Mouse (Mus musculus) heart, embryonic 14.5 days (tissue): ENCODE measurements around the gene Oca2. TPM values are rescaled to one million over a fixed set of nuclear protein-coding genes. Genes with fewer than 3 reads are reported as not detected.

ENCODE experiments used
- ATAC-seq: fragments of 200-750 bp; cut with Nextera tagmentation; 2 replicates; pipeline ENCODE4 v1.8.0; 2017; ENCODE audit warnings: low read depth, moderate TSS enrichment; ENCODE audit not compliant: insufficient number of reproducible peaks, insufficient read depth, low FRiP score
- H3K27ac ChIP-seq, 2 experiments: fragments of 200-500 bp in 1 of 2; fragments of 300-500 bp in 1 of 2; sonication (generic) in 1 of 2; replicated peaks in 1 of 2; 2 replicates each; pipeline ENCODE4 v1.5.1; 2012 to 2014; ENCODE audit warnings: low read depth in 2 of 2, low read length in 2 of 2, control low read depth in 1 of 2, mild to moderate bottlenecking in 1 of 2, mixed read lengths in 1 of 2; ENCODE audit not compliant: control insufficient read depth in 1 of 2, insufficient read depth in 1 of 2
- H3K27me3 ChIP-seq: fragments of 300-500 bp; sonication (generic); 2 replicates; pipeline ENCODE4 v1.6.1; 2014; ENCODE audit warnings: mild to moderate bottlenecking, low read length, control low read depth; ENCODE audit not compliant: control insufficient read depth, insufficient read depth
- H3K36me3 ChIP-seq: fragments of 300-500 bp; sonication (generic); 2 replicates; pipeline ENCODE4 v1.6.1; 2014; ENCODE audit warnings: mild to moderate bottlenecking, control low read depth, low read length, mixed read lengths; ENCODE audit not compliant: control insufficient read depth, insufficient read depth
- H3K4me1 ChIP-seq, 2 experiments: fragments of 200-500 bp in 1 of 2; fragments of 300-500 bp in 1 of 2; sonication (generic) in 1 of 2; 2 replicates each; pipeline ENCODE4 v1.6.1; 2012 to 2014; ENCODE audit warnings: low read length in 2 of 2, control low read depth in 1 of 2, mixed read lengths in 1 of 2; ENCODE audit not compliant: control insufficient read depth in 2 of 2, insufficient read depth in 2 of 2
- H3K4me2 ChIP-seq: fragments of 300-500 bp; sonication (generic); 2 replicates; pipeline ENCODE4 v1.6.1; 2014; ENCODE audit warnings: mild to moderate bottlenecking, low read length
- H3K4me3 ChIP-seq, 2 experiments: fragments of 200-500 bp in 1 of 2; fragments of 300-500 bp in 1 of 2; sonication (generic) in 1 of 2; 2 replicates each; pipeline ENCODE4 v1.5.1; 2012 to 2014; ENCODE audit warnings: low read length in 2 of 2, mild to moderate bottlenecking in 2 of 2, control low read depth in 1 of 2, low read depth in 1 of 2, moderate library complexity in 1 of 2; ENCODE audit not compliant: control insufficient read depth in 1 of 2, insufficient read depth in 1 of 2
- H3K9ac ChIP-seq: fragments of 300-500 bp; sonication (generic); 2 replicates; pipeline ENCODE4 v1.6.1; 2014; ENCODE audit warnings: mild to moderate bottlenecking, low read length
- H3K9me3 ChIP-seq: fragments of 300-500 bp; sonication (generic); 2 replicates; pipeline ENCODE4 v1.6.1; 2016; ENCODE audit warnings: low read length, control low read depth; ENCODE audit not compliant: control insufficient read depth
- WGBS: fragments of 180-500 bp; shearing (Covaris S2); extraction: QIAGEN DNeasy Blood & Tissue Kit; methylation state at CpG from one replicate; pipeline ENCODE4 v1.1.7; 2014; 5-methylcytosine and 5-hydroxymethylcytosine counted together
- polyA plus RNA-seq: library from polyadenylated mRNA; unstranded; fragments of >200 nt; fragmentation: Nextera tagmentation; extraction: Ambion mirVana; gene quantifications from 2 replicates; pipeline ENCODE4 v1.2.1, GENCODE M21; 2014

Gene Oca2
- polyA plus RNA-seq, 1 experiment from 2014 or later = not detected

DNA sequence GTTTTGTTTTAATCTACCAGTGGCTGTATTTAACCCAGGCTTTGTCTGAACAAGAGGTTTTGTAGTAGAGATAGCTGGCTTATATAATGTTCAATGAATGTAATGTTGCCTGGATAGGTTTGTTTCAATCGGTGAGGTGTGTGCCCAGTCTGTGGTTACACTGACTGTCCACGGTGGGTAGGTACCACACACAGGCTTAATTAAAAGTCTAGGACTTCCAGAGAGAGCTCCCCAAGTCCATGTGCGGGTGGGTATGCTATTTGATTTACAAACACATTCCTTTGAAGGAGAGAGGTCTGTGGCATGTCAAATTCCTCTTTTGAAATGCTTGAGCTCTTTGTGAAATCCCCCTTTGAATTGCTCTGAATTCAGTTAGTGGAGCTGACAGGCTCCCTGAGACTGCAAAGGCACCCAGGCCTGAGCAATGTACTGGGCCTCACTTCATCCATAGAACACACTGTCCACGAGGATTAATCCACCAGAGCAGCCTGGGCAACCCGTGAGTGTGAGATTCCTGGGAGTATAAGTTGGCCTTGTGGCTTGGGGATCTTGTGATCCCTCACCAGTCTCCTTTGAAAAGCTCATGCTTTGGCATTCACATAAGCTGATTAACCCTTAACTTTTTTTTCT is 3.7 kb upstream of the Oca2 start:
- Histone ChIP-seq H3K36me3 (peaks cover 10% of the 10 kb centered on the region), H3K4me1 (no peaks in the 10 kb centered on the region), H3K9ac (no peak overlapping the region), H3K27me3 (no peaks in the 10 kb centered on the region), H3K4me2 (no peak overlapping the region), H3K9me3 (no peaks in the 10 kb centered on the region), H3K27ac (no peak overlapping the region), H3K4me3 (no peak overlapping the region)
- WGBS = 38% methylated on average over 5 of the region's 5 CpGs
- ATAC-seq = no peak

GRCm38 (mm10) chr7:56236617-56237016 is 2.9 kb upstream of the Oca2 start:
- H3K9me3 ChIP-seq = no peaks in the 10 kb centered on the region
- no peaks in the 10 kb centered on the region for H3K4me1 ChIP-seq
- no peak for ATAC-seq
- H3K4me3 ChIP-seq = no peak overlapping the region
- peaks cover 4% of the 10 kb centered on the region; the same call in 1 of the 2 replicates for H3K36me3 ChIP-seq
- H3K27me3 ChIP-seq = no peaks in the 10 kb centered on the region
- H3K27ac ChIP-seq = no peak overlapping the region
- H3K4me2 ChIP-seq = no peak overlapping the region
- H3K9ac ChIP-seq = no peak overlapping the region
- WGBS = 85% methylated on average over 3 of the region's 3 CpGs

DNA sequence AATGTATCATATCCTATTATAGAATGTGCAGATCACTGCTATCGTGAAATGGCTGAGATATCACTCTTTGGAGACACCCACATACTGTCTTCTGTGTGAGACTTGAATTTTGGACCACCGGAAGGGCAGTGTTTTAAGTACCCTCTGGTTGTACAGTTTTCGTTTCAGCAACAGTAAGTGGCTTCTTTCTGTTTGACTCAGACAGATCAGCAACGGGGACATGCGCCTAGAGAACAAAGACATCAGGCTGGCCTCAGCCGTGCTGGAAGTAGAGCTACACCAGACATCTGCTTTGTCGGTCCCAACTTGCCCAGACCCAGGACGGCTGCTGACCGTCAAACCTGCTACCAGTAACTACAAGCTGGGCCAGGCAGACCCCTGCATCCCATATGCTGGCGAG is 15.0 kb downstream of the Oca2 start:
- no peak overlapping the region for H3K27ac ChIP-seq
- WGBS = 73% methylated on average over 10 of the region's 10 CpGs
- H3K9me3 ChIP-seq = no peaks in the 10 kb centered on the region
- H3K27me3 ChIP-seq = no peaks in the 10 kb centered on the region
- no peak for ATAC-seq
- no peak overlapping the region for H3K9ac ChIP-seq
- H3K4me2 ChIP-seq = no peak overlapping the region
- H3K4me1 ChIP-seq = no peaks in the 10 kb centered on the region
- H3K36me3 ChIP-seq = no peaks in the 10 kb centered on the region
- no peak overlapping the region for H3K4me3 ChIP-seq

GRCm38 (mm10) chr7:56257875-56258441 is 18.4 kb downstream of the Oca2 start:
- no peaks in the 10 kb centered on the region for H3K27me3 ChIP-seq
- H3K36me3 ChIP-seq = no peaks in the 10 kb centered on the region
- H3K4me2 ChIP-seq = no peak overlapping the region
- no peaks in the 10 kb centered on the region for H3K9me3 ChIP-seq
- H3K4me3 ChIP-seq = no peak overlapping the region
- no peak overlapping the region for H3K27ac ChIP-seq
- no peak overlapping the region for H3K9ac ChIP-seq
- H3K4me1 ChIP-seq = no peaks in the 10 kb centered on the region
- no peak for ATAC-seq
- 73% methylated on average over 3 of the region's 3 CpGs for WGBS

DNA sequence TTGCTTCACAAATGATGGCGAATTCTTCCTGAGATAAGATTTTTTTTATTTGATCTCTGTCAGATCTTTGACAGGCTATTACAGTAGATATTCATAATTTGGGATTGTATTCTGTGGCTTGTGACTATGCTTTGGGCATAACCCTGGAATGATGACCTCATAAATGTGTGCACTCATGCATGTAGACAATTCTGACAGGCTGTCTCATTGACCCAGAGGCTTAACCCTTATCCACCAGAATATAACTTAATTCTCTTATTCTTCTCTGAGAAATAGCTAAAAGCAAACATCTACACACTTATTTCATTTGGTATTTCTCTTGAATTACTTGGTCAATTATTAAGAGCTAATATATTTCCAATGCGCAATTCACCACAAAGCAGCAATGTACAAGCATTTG is 37.9 kb downstream of the Oca2 start:
- H3K9me3 ChIP-seq = no peaks in the 10 kb centered on the region
- H3K9ac ChIP-seq = no peak overlapping the region
- H3K27ac ChIP-seq = no peak overlapping the region
- 86% methylated on average over 2 of the region's 2 CpGs for WGBS
- ATAC-seq = no peak
- H3K27me3 ChIP-seq = no peaks in the 10 kb centered on the region
- H3K4me3 ChIP-seq = no peak overlapping the region
- no peaks in the 10 kb centered on the region for H3K4me1 ChIP-seq
- no peak overlapping the region for H3K4me2 ChIP-seq
- no peaks in the 10 kb centered on the region for H3K36me3 ChIP-seq

- no peak overlapping the region for H3K4me3 ChIP-seq
- no peak overlapping the region for H3K27ac ChIP-seq
- H3K4me1 ChIP-seq = no peaks in the 10 kb centered on the region
- H3K9ac ChIP-seq = no peak overlapping the region
- no peaks in the 10 kb centered on the region for H3K27me3 ChIP-seq
- no peak overlapping the region for H3K4me2 ChIP-seq
- no peak for ATAC-seq
- no peaks in the 10 kb centered on the region for H3K9me3 ChIP-seq
- WGBS = 33% methylated on average over 6 of the region's 6 CpGs
- no peaks in the 10 kb centered on the region for H3K36me3 ChIP-seq
Measured at GRCm38 (mm10) chr7:56291468-56292115, 52.0 kb downstream of the Oca2 start.

GRCm38 (mm10) chr7:56304408-56304807 is 64.8 kb downstream of the Oca2 start:
- WGBS = 30% methylated on average over 1 of the region's 1 CpGs
- Histone ChIP-seq H3K4me2 (no peak overlapping the region), H3K4me1 (no peaks in the 10 kb centered on the region), H3K9me3 (no peaks in the 10 kb centered on the region), H3K36me3 (no peaks in the 10 kb centered on the region), H3K27ac (no peak overlapping the region), H3K4me3 (no peak overlapping the region), H3K27me3 (no peaks in the 10 kb centered on the region), H3K9ac (no peak overlapping the region)
- ATAC-seq = no peak
